Mouse (Mus musculus) embryonic facial prominence, embryonic 14.5 days (tissue): ENCODE results near the gene Ly6g6f. TPM values are rescaled to one million over a fixed set of nuclear protein-coding genes. Genes with fewer than 3 reads are reported as not detected.
A peak's percentile ranks its signal among the peaks of the same experiment; 100 is the strongest.

Source experiments
- ATAC-seq: fragments of 200-750 bp; cut with Nextera tagmentation; 2 replicates; pipeline ENCODE4 v1.8.0; 2017; ENCODE audit warnings: low read depth, moderate number of reproducible peaks, moderate TSS enrichment
- DNase-seq: peaks from one replicate; pipeline ENCODE4 v3.0.0-alpha.2; 2015; ENCODE audit warnings: low spot score
- H3K27ac ChIP-seq: fragments of 300-500 bp; sonication (generic); replicated peaks from 2 replicates; pipeline ENCODE4 v1.5.1; 2014; ENCODE audit warnings: low read depth, mild to moderate bottlenecking, low read length, moderate library complexity
- H3K27me3 ChIP-seq: fragments of 300-500 bp; sonication (generic); replicated peaks from 2 replicates; pipeline ENCODE4 v1.6.1; 2014; ENCODE audit warnings: low read length; ENCODE audit not compliant: control insufficient read depth, insufficient read depth
- H3K36me3 ChIP-seq: fragments of 300-500 bp; sonication (generic); 2 replicates; pipeline ENCODE4 v1.6.1; 2014; ENCODE audit warnings: low read length, mixed read lengths; ENCODE audit not compliant: control insufficient read depth, insufficient read depth
- H3K4me1 ChIP-seq: fragments of 300-500 bp; sonication (generic); 2 replicates; pipeline ENCODE4 v1.6.1; 2014; ENCODE audit warnings: antibody characterized with exemption, low read length; ENCODE audit not compliant: control insufficient read depth, insufficient read depth
- H3K4me2 ChIP-seq: fragments of 300-500 bp; sonication (generic); 2 replicates; pipeline ENCODE4 v1.6.1; 2014; ENCODE audit warnings: low read depth, mild to moderate bottlenecking, low read length, moderate library complexity, mixed read lengths
- H3K4me3 ChIP-seq: fragments of 300-500 bp; sonication (generic); 2 replicates; pipeline ENCODE4 v1.5.1; 2014; ENCODE audit warnings: low read depth, mild to moderate bottlenecking, low read length
- H3K9ac ChIP-seq: fragments of 300-500 bp; sonication (generic); 2 replicates; pipeline ENCODE4 v1.6.1; 2014; ENCODE audit warnings: low read depth, mild to moderate bottlenecking, low read length, moderate library complexity, mixed read lengths
- H3K9me3 ChIP-seq: fragments of 300-500 bp; sonication (generic); 2 replicates; pipeline ENCODE4 v1.6.1; 2016; ENCODE audit warnings: low read length; ENCODE audit not compliant: control insufficient read depth
- WGBS: fragments of 180-500 bp; shearing (Covaris S2); extraction: QIAGEN DNeasy Blood & Tissue Kit; methylation state at CpG from one replicate; pipeline ENCODE4 v1.1.7; 2014; 5-methylcytosine and 5-hydroxymethylcytosine counted together
- polyA plus RNA-seq: library from polyadenylated mRNA; unstranded; fragments of >200 nt; fragmentation: Nextera tagmentation; extraction: Ambion mirVana; gene quantifications from 2 replicates; pipeline ENCODE4 v1.2.1, GENCODE M21; 2014

Ly6g6f gene
- polyA plus RNA-seq, 1 experiment from 2014 or later: not detected

DNA sequence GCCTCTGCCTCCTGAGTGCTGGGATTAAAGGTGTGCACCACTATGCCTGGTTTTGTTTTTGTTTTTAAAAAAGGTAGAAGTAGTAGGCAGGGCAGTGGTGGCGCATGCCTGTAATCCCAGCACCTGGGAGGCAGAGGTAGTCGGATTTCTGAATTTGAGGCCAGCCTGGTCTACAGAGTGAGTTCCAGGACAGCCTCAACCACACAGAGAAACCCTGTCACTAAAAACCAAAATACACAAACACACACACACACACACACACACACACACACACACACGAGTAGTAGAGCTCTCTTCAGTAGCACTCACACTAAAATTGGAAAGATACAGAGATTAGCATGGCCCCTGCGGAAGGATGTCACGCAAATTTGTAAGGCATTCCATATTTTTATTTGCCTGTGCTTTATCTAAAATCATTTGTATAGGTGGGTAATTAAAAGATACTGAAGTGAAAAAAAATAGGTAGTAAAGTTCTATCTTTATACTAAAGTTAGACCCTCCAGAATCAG is 36.4 kb downstream of the Ly6g6f start:
- peak overlapping the region; percentile 61; the same call in 1 of the 2 replicates for H3K4me3 ChIP-seq
- no peaks in the 10 kb centered on the region for H3K27me3 ChIP-seq
- H3K27ac ChIP-seq: peak overlapping the region; percentile 96
- H3K4me2 ChIP-seq: peak overlapping the region; percentile 83
- no peak for DNase-seq
- no peaks in the 10 kb centered on the region for H3K9me3 ChIP-seq
- peaks cover 50% of the 10 kb centered on the region for H3K4me1 ChIP-seq
- ATAC-seq: no peak
- H3K36me3 ChIP-seq: peaks cover 20% of the 10 kb centered on the region
- 70% methylated on average over 5 of the region's 5 CpGs for WGBS
- H3K9ac ChIP-seq: peak overlapping the region; percentile 84; the same call in 1 of the 2 replicates

DNA sequence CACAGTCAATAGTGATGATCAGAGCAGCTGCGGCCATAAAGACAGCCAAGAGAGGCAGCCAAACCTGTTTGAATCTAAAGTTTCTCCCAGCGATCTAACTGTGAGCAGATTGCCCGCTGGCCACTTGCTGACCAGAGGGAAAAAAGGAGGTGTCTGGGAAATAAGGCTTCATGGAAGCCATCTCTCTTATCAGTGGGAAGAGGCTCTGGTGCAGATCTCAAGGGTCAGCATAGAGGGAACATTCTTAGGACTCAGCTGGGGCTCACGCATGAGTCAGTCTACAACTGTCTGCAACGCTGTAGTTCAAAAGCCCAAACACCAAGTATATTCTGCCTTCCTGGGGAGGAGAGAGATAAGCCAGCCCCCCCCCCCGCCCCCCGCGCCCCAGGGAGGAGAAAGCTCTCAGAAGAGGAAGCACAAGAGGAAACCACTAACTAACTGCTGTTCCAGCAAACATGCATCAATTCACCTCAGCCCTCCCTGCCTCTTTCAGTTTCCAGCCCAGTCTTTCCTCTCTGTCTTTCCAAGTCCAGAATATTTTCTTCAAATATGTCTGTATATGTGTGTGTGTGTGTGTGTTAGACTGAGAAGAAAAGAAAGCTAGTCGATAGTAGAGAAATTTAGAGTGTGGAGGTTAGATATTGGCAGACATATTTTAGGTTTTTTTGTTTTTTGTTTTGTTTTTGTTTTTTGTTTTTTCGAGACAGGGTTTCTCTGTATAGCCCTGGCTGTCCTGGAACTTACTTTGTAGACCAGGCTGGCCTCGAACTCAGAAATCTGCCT is 37.1 kb downstream of the Ly6g6f start:
- H3K27ac ChIP-seq: peak overlapping the region; percentile 96
- ATAC-seq (no peak), DNase-seq (no peak)
- H3K9ac ChIP-seq: no peak overlapping the region
- peaks cover 50% of the 10 kb centered on the region for H3K4me1 ChIP-seq
- no peak overlapping the region for H3K4me3 ChIP-seq
- H3K27me3 ChIP-seq: no peaks in the 10 kb centered on the region
- H3K36me3 ChIP-seq: peaks cover 14% of the 10 kb centered on the region
- H3K9me3 ChIP-seq: no peaks in the 10 kb centered on the region
- WGBS: 35% methylated on average over 10 of the region's 11 CpGs
- 0 out of 2 replicates have a peak overlapping the region, but pooled peaks have one; percentile 2 for H3K4me2 ChIP-seq

- Histone ChIP-seq H3K4me1 (peaks cover 50% of the 10 kb centered on the region), H3K9ac (no peak overlapping the region), H3K27me3 (no peaks in the 10 kb centered on the region), H3K36me3 (peaks cover 7% of the 10 kb centered on the region), H3K27ac (peak overlapping the region; percentile 96), H3K4me2 (0 out of 2 replicates have a peak overlapping the region, but pooled peaks have one; percentile 2), H3K9me3 (no peaks in the 10 kb centered on the region), H3K4me3 (no peak overlapping the region)
- DNase-seq: no peak
- WGBS: 62% methylated on average over 1 of the region's 1 CpGs
- no peak for ATAC-seq
Observed at GRCm38 (mm10) chr17:35047688-35048087, 37.7 kb downstream of the Ly6g6f start.

DNA sequence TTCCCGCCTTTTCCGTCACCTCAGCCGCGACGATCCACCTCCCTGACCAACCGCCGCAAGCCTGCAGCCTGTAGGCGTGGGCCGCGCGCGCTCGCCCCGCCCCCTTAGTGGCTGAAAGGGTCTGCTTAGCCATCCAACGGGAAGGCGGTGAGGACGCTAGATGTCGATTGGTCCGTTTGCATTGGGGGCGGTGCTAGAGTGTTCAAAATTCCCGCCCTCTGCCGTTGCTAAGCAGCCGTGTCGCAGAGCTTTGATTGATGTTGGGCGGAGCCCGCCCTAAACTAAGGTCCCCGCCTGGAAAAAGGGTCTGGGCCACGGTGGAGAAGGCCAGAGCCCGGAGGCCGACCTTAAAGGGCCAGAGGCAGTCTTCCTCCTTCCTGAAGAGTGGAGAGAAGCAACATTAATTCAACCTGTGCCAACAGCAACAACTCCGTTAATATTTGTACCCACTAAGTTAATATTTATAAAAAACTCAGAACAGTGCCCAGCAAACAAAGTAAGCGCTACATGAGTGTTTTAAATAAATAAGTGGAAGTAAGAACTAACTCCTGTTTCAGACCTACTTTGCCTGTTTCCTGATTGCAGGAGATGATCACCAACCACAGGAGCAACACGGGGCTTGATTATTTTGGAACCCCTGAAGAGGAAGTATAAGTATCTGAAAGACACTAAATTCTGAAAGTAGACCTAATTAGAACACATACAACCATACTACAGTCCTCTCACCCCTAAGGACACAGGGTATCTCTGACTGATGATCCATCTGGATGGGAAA is 38.5 kb downstream of the Ly6g6f start, which contains the start of gene Msh5:
TSS of gene Msh5 (minus strand) at position 65 of the 775 bp plus-strand sequence.
- no peaks in the 10 kb centered on the region for H3K27me3 ChIP-seq
- H3K4me3 ChIP-seq: peak within 1 kb of the TSS; percentile 66
- ATAC-seq (peak; percentile 96), DNase-seq (peak; percentile 99)
- H3K4me1 ChIP-seq: peaks cover 45% of the 10 kb centered on the region
- H3K9me3 ChIP-seq: no peaks in the 10 kb centered on the region
- WGBS: 4% methylated on average over 29 of the region's 33 CpGs
- H3K9ac ChIP-seq: peak within 1 kb of the TSS; percentile 87
- H3K27ac ChIP-seq: peak within 1 kb of the TSS; percentile 96
- H3K4me2 ChIP-seq: peak within 1 kb of the TSS; percentile 98
- H3K36me3 ChIP-seq: no peaks in the 10 kb centered on the region

- ATAC-seq: no peak; the same call in 1 of the 2 replicates
Observed at GRCm38 (mm10) chr17:35045807-35046680, 39.4 kb downstream of the Ly6g6f start.

GRCm38 (mm10) chr17:35044904-35045806 is 40.3 kb downstream of the Ly6g6f start:
- no peak overlapping the region for H3K27ac ChIP-seq
- no peaks in the 10 kb centered on the region for H3K9me3 ChIP-seq
- 78% methylated on average over 7 of the region's 7 CpGs for WGBS
- H3K4me1 ChIP-seq: peaks cover 42% of the 10 kb centered on the region
- H3K4me3 ChIP-seq: peak overlapping the region; percentile 66
- DNase-seq (no peak), ATAC-seq (no peak)
- H3K4me2 ChIP-seq: peak overlapping the region; percentile 98
- H3K27me3 ChIP-seq: no peaks in the 10 kb centered on the region
- no peaks in the 10 kb centered on the region for H3K36me3 ChIP-seq
- H3K9ac ChIP-seq: peak overlapping the region; percentile 87

More at GRCm38 (mm10) chr17:35045807-35046680, 39.4 kb downstream of the Ly6g6f start:
- Histone ChIP-seq H3K27ac (peak overlapping the region; percentile 92), H3K27me3 (no peaks in the 10 kb centered on the region), H3K9ac (peak overlapping the region; percentile 87), H3K9me3 (no peaks in the 10 kb centered on the region), H3K36me3 (no peaks in the 10 kb centered on the region), H3K4me2 (peak overlapping the region; percentile 98), H3K4me1 (peaks cover 42% of the 10 kb centered on the region), H3K4me3 (peak overlapping the region; percentile 66)
- DNase-seq: no peak
- 10% methylated on average over 19 of the region's 48 CpGs for WGBS

DNA sequence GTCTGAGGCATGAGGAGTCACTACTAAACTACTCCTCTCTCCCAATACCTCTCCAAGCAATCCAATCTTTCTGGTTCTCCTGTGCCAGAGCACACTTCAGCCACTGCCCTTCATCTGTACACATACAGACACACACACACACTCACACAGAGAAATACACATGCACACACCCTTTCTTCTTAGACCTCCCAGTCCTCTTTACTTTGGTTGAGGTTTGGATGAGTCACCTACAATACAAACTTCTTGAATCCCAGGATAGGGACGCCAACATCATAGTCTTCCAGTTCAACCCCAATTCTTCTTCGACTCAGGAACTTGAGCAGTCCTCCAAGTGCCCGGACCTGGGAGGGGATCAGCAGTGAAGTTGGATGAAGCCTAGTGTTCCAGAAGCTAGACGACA is 41.6 kb downstream of the Ly6g6f start:
- Histone ChIP-seq H3K4me3 (no peak overlapping the region), H3K4me1 (peaks cover 33% of the 10 kb centered on the region), H3K27ac (no peak overlapping the region), H3K9ac (no peak overlapping the region), H3K27me3 (no peaks in the 10 kb centered on the region), H3K4me2 (no peak overlapping the region), H3K9me3 (no peaks in the 10 kb centered on the region), H3K36me3 (no peaks in the 10 kb centered on the region)
- 84% methylated on average over 4 of the region's 4 CpGs for WGBS
- DNase-seq (no peak), ATAC-seq (no peak)
